Mouse (Mus musculus) layer of hippocampus, adult 2 months (tissue): Measurements from ENCODE around the gene Socs2. TPM values are rescaled to one million over a fixed set of nuclear protein-coding genes. Genes with fewer than 3 reads are reported as not detected.

Source experiments
- DNase-seq, 2 experiments: peaks; one replicate each; pipeline ENCODE4 v3.0.0; 2022; ENCODE audit warnings: low spot score in 2 of 2
- H3K27ac ChIP-seq: fragments of 200-600 bp; 2 replicates; pipeline ENCODE4 v1.8.1; 2022
- H3K4me3 ChIP-seq: fragments of 200-600 bp; 2 replicates; pipeline ENCODE4 v1.8.1; 2022; ENCODE audit warnings: mild to moderate bottlenecking
- CTCF ChIP-seq: fragments of 200-600 bp; conservative IDR thresholded peaks from 2 replicates; pipeline ENCODE4 v1.8.1; 2022; ENCODE audit warnings: antibody characterized with exemption, mild to moderate bottlenecking, moderate library complexity
- total RNA-seq, 2 experiments: library from RNA; stranded (reverse); gene quantifications; 2 replicates each; pipeline ENCODE4 v1.2.3; 2021

The Socs2 gene
- total RNA-seq, 2 experiments from 2014 or later: 28.8 to 36.3 TPM

DNA sequence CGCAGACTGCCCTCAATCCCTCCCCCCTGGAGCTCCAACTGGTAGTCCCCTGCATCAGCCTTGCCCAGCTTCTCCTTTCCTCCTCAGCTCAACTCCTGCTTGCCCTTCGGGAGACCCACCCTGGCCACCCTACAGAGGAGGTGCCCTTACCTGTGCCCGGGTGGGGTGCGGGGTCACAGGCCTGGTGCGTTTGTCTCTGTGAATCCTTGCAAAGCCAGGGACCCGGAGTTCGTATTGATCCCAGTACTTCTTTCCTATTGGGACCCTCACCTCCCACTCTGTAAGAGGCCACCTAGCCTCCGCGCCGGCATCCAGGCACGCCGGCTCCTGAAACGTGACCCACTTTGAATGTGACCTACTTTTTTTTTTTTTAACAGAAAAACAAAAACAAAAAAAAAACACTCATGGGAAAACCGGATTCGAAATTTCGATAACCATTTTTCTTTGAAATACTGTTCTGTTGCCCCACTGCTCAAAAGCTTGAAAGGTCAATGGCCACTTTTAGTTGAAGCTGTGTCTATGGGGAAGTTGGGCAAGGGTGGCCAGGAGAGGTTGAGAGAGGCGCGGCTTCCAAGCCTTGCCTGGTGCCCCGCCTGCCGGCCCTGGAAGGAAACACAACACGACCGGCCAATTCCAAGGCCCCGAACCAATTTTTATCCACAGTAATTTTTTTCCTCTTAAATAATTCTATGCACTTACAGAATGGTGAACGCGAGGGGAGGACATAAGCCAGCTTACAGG lies 686 bp upstream of the Socs2 start:
- DNase-seq: peak; percentile 30 to 54
- Histone ChIP-seq H3K27ac (peak overlapping the region; percentile 24; the same call in 1 of the 2 replicates), H3K4me3 (peak overlapping the region; percentile 79)
- peak; percentile 86 for TF ChIP-seq CTCF

DNA sequence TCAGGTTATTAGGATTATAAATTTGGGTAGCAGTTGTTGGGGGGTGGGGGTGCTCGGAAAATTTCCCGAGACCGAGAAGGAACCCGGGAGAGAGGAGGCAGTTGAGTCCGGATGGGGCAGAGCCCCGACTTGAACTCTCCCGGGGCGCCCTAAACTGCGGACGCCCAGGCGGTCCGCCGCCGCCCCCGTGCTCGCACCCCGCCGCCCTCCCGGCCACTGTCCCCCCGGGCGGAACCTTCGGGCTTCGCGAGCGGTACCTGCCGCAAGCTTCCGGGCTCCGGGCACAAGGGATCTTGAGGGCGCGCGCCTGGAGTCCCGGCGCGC lies 657 bp downstream of the Socs2 start:
- peak overlapping the region; percentile 79 for H3K4me3 ChIP-seq
- H3K27ac ChIP-seq: peak overlapping the region; percentile 83
- TF ChIP-seq CTCF: no peak
- no peak for DNase-seq

- peak; percentile 49 for TF ChIP-seq CTCF
- peak overlapping the region; percentile 79 for H3K4me3 ChIP-seq
- H3K27ac ChIP-seq: peak overlapping the region; percentile 83
- peak in 1 of 2 experiments; percentile 8 for DNase-seq
Measured at GRCm38 (mm10) chr10:95415533-95416360, 1.2 kb downstream of the Socs2 start.

DNA sequence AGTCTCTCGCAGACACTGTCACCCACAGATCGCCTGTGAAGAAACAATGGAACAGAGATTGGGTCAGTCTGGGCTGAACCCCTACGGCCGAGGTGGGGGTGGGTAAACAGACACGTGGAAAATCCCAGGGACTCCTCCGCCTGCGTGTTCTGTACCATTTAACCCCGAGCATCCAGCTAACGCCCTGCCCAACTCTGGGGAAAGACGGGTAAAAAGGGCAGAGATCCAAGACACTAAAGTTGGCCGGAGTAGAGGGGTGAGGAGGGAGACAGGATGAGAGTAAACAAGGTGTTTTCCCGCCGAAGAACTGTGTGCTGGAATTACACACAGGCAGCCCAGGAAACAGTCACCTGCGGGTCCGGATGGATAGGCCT lies 1.8 kb downstream of the Socs2 start:
- no peak for DNase-seq
- H3K4me3 ChIP-seq: peak overlapping the region; percentile 79
- H3K27ac ChIP-seq: peak overlapping the region; percentile 83
- TF ChIP-seq CTCF: no peak

GRCm38 (mm10) chr10:95414316-95415158 lies 2.4 kb downstream of the Socs2 start:
- peak overlapping the region; percentile 79 for H3K4me3 ChIP-seq
- DNase-seq: peak in 1 of 2 experiments; percentile 32
- H3K27ac ChIP-seq: peak overlapping the region; percentile 83
- no peak for TF ChIP-seq CTCF

DNA sequence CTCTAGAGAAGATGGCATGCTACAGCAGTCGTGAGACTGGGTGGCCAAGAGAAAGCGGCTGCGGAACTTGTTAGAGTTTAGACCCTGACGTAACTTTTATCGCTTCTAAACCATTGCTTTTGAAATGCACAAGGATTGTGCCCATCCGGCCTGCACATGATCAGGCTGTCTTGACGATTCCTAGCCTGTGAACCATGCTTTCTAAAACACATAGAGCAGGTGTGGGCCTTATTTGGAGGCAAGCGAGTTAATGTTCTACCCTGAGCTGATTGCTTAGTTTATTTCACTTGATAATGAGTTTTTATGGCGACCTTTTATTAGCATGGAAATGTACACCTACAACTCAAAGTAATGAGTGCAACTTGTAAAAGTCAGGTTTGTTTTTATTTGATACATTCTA lies 5.8 kb downstream of the Socs2 start:
- Histone ChIP-seq H3K27ac (no peak overlapping the region; the same call in 1 of the 2 replicates), H3K4me3 (no peak overlapping the region)
- DNase-seq: no peak
- no peak for TF ChIP-seq CTCF

DNA sequence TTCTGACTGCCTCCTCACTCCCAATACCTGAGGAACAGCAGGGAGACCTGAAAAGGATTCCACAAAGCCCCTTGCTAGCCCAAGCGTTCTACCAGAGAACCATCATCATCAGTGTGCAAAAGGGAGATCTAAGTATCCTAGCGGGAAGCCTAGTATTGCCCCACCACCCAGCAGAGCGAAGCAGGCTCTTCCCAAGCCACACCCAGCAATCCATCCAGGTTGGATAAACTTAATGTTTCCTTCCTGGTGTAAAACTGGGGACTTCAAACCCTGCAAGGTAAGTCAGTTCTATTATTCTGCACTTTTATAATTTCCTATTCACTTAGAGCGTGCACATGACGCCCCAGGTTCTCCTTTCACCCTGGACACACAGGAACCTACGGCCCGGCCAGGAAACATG lies 6.3 kb downstream of the Socs2 start:
- no peak for DNase-seq
- Histone ChIP-seq H3K4me3 (no peak overlapping the region), H3K27ac (no peak overlapping the region; the same call in 1 of the 2 replicates)
- TF ChIP-seq CTCF: no peak

GRCm38 (mm10) chr10:95410209-95410608 lies 6.8 kb downstream of the Socs2 start:
- TF ChIP-seq CTCF: no peak
- Histone ChIP-seq H3K27ac (no peak overlapping the region), H3K4me3 (no peak overlapping the region)
- DNase-seq: no peak

DNA sequence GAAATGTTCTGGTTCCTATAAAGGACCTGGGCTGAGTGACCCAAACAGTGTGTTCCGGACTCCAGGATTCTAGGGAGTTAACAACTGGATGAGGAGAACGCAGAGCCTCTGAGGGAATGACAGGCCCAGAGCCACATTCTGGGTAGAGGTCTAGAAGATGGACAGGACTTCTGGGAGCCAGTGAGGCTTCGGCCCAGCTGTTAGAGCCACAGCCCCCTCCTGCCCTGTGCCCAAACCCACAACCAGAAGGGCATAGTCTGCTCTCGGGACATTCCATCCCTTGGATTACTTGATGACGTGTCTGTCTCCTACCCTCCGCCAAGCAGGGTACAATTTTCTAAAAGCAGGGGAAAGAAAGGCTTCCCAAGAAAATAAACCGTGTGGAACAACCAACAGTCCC lies 7.8 kb downstream of the Socs2 start:
- no peak for TF ChIP-seq CTCF
- Histone ChIP-seq H3K27ac (no peak overlapping the region), H3K4me3 (no peak overlapping the region)
- DNase-seq: no peak

GRCm38 (mm10) chr10:95408487-95408886 lies 8.5 kb downstream of the Socs2 start:
- no peak for TF ChIP-seq CTCF
- no peak for DNase-seq

GRCm38 (mm10) chr10:95407541-95408160 lies 9.3 kb downstream of the Socs2 start:
- H3K4me3 ChIP-seq: no peak overlapping the region
- peak overlapping the region; percentile 23; the same call in 1 of the 2 replicates for H3K27ac ChIP-seq
- DNase-seq: no peak
- TF ChIP-seq CTCF: no peak

More at GRCm38 (mm10) chr10:95408487-95408886, 8.5 kb downstream of the Socs2 start:
- Histone ChIP-seq H3K4me3 (no peak overlapping the region), H3K27ac (no peak overlapping the region)

DNA sequence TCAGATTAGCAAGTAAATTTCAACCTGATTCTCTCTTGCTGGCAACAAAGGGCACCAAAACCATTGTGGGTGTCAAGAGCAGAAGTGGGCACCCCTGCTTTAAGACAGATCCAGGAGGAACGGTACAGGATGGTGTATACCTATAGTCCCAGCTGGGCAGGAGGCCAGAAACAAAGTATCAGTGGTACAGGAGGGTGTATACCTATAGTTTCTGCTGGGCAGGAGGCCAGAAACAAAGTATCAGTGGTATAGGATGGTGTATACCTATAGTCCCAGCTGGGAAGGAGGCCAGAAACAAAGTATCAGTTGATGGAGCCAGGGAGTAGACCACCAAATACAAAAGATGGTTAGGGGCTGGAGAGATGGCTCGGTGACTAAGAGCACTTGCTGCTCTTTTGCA lies 12.2 kb downstream of the Socs2 start:
- TF ChIP-seq CTCF: no peak
- Histone ChIP-seq H3K4me3 (no peak overlapping the region), H3K27ac (no peak overlapping the region)
- no peak for DNase-seq
